Mouse (Mus musculus) adrenal gland (tissue): Measurements from ENCODE around the gene Cd55b.

Source experiments
- intact Hi-C: fragments of 180-260 bp; cut with DNase I; formaldehyde crosslinking; loops from one replicate; pipeline ENCODE4 v1.15.1; 2025

Gene Cd55b

DNA sequence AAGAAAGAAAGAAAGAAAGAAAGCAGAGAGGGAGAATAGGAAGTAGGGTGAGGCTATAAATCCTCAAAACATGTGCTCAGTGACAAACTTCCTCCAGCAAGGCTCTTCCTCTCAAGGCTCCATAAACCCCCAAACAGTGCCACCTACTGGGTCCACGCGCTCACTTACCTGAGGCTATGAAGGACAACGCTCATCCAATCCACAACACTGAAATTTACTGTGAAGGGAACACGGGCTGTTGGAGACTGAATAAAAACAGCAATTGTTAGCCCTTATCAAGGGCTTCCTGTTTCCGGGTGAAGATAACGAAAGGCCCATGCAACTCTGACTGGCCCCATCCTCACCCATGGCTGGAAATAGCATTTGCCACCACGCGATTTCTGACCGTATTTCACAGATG lies 80.4 kb downstream of the Cd55b start:
- intact Hi-C loops: no loop called here
